In genomic region chr9:25629531-25630099, GRCm38 (mm10) we compare ENCODE assay signal across 20 mouse cellular contexts.
DNase-seq lines count a peak whose midpoint lies in the region; ATAC-seq and TF ChIP-seq lines count a peak whose summit lies in the region.
"Had no signal": no experiment of that assay in that cellular context is flagged by ENCODE, and none has a peak within 500 bp of the region (broad histone marks: within the 10 kb centered on the region; RNA-seq: fewer than 3 reads in every experiment).

No protein-coding gene starts in this region.

- no peak overlapping the region for H3K4me2 ChIP-seq in heart, embryonic 11.5 days
- no peak overlapping the region for H3K4me2 ChIP-seq in forebrain, embryonic 13.5 days
- no peak overlapping the region for H3K4me2 ChIP-seq in forebrain, postnatal 0 days (ENCODE audit: low read depth)
- H3K4me2 ChIP-seq: embryonic facial prominence, embryonic 15.5 days; heart, embryonic 15.5 days; hindbrain, embryonic 13.5 days had no signal

- no peak for ATAC-seq in heart, embryonic 11.5 days (replicated peaks; ENCODE audit: insufficient number of reproducible peaks, low FRiP score, low TSS enrichment)
- peak; percentile 92 for ATAC-seq in forebrain, embryonic 13.5 days
- ATAC-seq in forebrain, postnatal 0 days = peak; percentile 55; the same call in 1 of the 2 replicates
- ATAC-seq: hindbrain, postnatal 0 days had no signal

- DNase-seq in heart, adult 11 months = peak; percentile 18
- DNase-seq in brain, adult 2 months (ENCODE audit: low read depth, low spot score) = peak; percentile 10
- DNase-seq in forebrain, postnatal 0 days = no peak
- no peak for DNase-seq in adrenal gland, postnatal 4 days (ENCODE audit: low spot score in 2 of 2)
- no peak for DNase-seq in cerebellum, adult 9-11 months
- DNase-seq: adrenal gland, postnatal 10 days; cerebellum, adult 2 months; cerebellum, postnatal 14 days; embryo, embryonic 11 days; gastrocnemius, postnatal 36 days; heart, adult 18-20 months; heart, postnatal 14 days had no signal

- no peaks in the 10 kb centered on the region for H3K9me3 ChIP-seq in heart, embryonic 11.5 days (replicated peaks; ENCODE audit: control insufficient read depth, low read length)
- H3K9me3 ChIP-seq in forebrain, embryonic 13.5 days (replicated peaks) = no peaks in the 10 kb centered on the region
- no peaks in the 10 kb centered on the region for H3K9me3 ChIP-seq in forebrain, postnatal 0 days (ENCODE audit: low read length)
- H3K9me3 ChIP-seq: embryonic facial prominence, embryonic 15.5 days; heart, embryonic 10.5 days; heart, embryonic 15.5 days; hindbrain, embryonic 13.5 days had no signal

- WGBS in heart, embryonic 11.5 days (ENCODE audit: insufficient replicate concordance) = 76% methylated on average over 5 of the region's 5 CpGs
- 40% methylated on average over 5 of the region's 5 CpGs for WGBS in forebrain, embryonic 13.5 days
- 35% methylated on average over 5 of the region's 5 CpGs for WGBS in forebrain, postnatal 0 days

- no peaks in the 10 kb centered on the region for H3K36me3 ChIP-seq in heart, embryonic 11.5 days (ENCODE audit: control insufficient read depth, insufficient read depth, low read length)
- no peaks in the 10 kb centered on the region for H3K36me3 ChIP-seq in forebrain, embryonic 13.5 days (ENCODE audit: poor library complexity, severe bottlenecking)
- H3K36me3 ChIP-seq in forebrain, postnatal 0 days (ENCODE audit: insufficient read depth) = no peaks in the 10 kb centered on the region
- H3K36me3 ChIP-seq: embryonic facial prominence, embryonic 15.5 days; heart, embryonic 10.5 days; heart, embryonic 15.5 days; hindbrain, embryonic 13.5 days had no signal

- H3K4me3 ChIP-seq in heart, embryonic 11.5 days (ENCODE audit: low read depth, low read length) = no peak overlapping the region
- no peak overlapping the region for H3K4me3 ChIP-seq in forebrain, embryonic 13.5 days
- H3K4me3 ChIP-seq in forebrain, postnatal 0 days (ENCODE audit: low read depth, low read length) = no peak overlapping the region
- H3K4me3 ChIP-seq: embryonic facial prominence, embryonic 15.5 days; erythroblast, embryonic 14.5 days; heart, embryonic 10.5 days; heart, embryonic 15.5 days; hindbrain, embryonic 13.5 days had no signal

- no peak for TF ChIP-seq CTCF in forebrain, postnatal 0 days (IDR thresholded peaks at IDR 0.05; ENCODE audit: low read depth)

- no peaks in the 10 kb centered on the region for H3K4me1 ChIP-seq in heart, embryonic 11.5 days (ENCODE audit: control insufficient read depth, insufficient read depth, low read length)
- H3K4me1 ChIP-seq in forebrain, embryonic 13.5 days = peaks cover 24% of the 10 kb centered on the region
- no peaks in the 10 kb centered on the region for H3K4me1 ChIP-seq in forebrain, postnatal 0 days (ENCODE audit: insufficient read depth)
- H3K4me1 ChIP-seq: embryonic facial prominence, embryonic 15.5 days; heart, embryonic 10.5 days; heart, embryonic 15.5 days; hindbrain, embryonic 13.5 days had no signal

- no peak overlapping the region for H3K9ac ChIP-seq in heart, embryonic 11.5 days (ENCODE audit: low read depth, low read length)
- no peak overlapping the region for H3K9ac ChIP-seq in forebrain, embryonic 13.5 days
- H3K9ac ChIP-seq in forebrain, postnatal 0 days = no peak overlapping the region
- H3K9ac ChIP-seq: embryonic facial prominence, embryonic 15.5 days; heart, embryonic 15.5 days; hindbrain, embryonic 13.5 days had no signal

- no peaks in the 10 kb centered on the region for H3K27me3 ChIP-seq in heart, embryonic 11.5 days (ENCODE audit: control insufficient read depth, insufficient read depth, low read length)
- H3K27me3 ChIP-seq in forebrain, embryonic 13.5 days = no peaks in the 10 kb centered on the region
- H3K27me3 ChIP-seq in forebrain, postnatal 0 days (ENCODE audit: insufficient read depth, low read length) = no peaks in the 10 kb centered on the region
- H3K27me3 ChIP-seq: embryonic facial prominence, embryonic 15.5 days; heart, embryonic 15.5 days; hindbrain, embryonic 13.5 days had no signal

- H3K27ac ChIP-seq in heart, embryonic 11.5 days (ENCODE audit: low read depth, low read length) = no peak overlapping the region
- H3K27ac ChIP-seq in forebrain, embryonic 13.5 days = peak overlapping the region; percentile 51
- H3K27ac ChIP-seq in forebrain, postnatal 0 days (ENCODE audit: low read depth, low read length) = no peak overlapping the region
- H3K27ac ChIP-seq: embryonic facial prominence, embryonic 15.5 days; heart, embryonic 10.5 days; heart, embryonic 15.5 days; hindbrain, embryonic 13.5 days; hindbrain, postnatal 0 days had no signal

Comparison
In these comparisons a context has a peak if more than half of its experiments do, and no peak if none do; other contexts are left out.
1. DNase-seq: peak in heart, adult 11 months (single experiment) and brain, adult 2 months (single experiment); none in forebrain, postnatal 0 days (single experiment), adrenal gland, postnatal 4 days (0 of 2) and cerebellum, adult 9-11 months (single experiment).